Mouse (Mus musculus) kidney, adult 2 months (tissue): Measurements from ENCODE around the gene Foxo4. TPM values are rescaled to one million over a fixed set of nuclear protein-coding genes. Genes with fewer than 3 reads are reported as not detected.

Experiments
- DNase-seq: peaks from one replicate; pipeline ENCODE4 v3.0.0; 2021
- H3K27ac ChIP-seq: fragments of 200-500 bp; 2 replicates; pipeline ENCODE4 v1.5.1; 2012; ENCODE audit warnings: low read depth, low read length, control low read depth, inconsistent platforms; ENCODE audit not compliant: insufficient read depth
- H3K27me3 ChIP-seq: fragments of 200-500 bp; replicated peaks from 2 replicates; pipeline ENCODE4 v1.6.1; 2012; ENCODE audit warnings: mild to moderate bottlenecking, moderate library complexity, low read length, inconsistent platforms; ENCODE audit not compliant: control insufficient read depth, insufficient read depth
- H3K36me3 ChIP-seq: fragments of 200-500 bp; 2 replicates; pipeline ENCODE4 v1.6.1; 2012; ENCODE audit warnings: mild to moderate bottlenecking, moderate library complexity, low read length, inconsistent platforms; ENCODE audit not compliant: control insufficient read depth, insufficient read depth
- H3K4me1 ChIP-seq: fragments of 200-500 bp; 2 replicates; pipeline ENCODE4 v1.6.1; 2011; ENCODE audit warnings: low read length; ENCODE audit not compliant: control insufficient read depth, insufficient read depth
- H3K4me3 ChIP-seq: fragments of 200-500 bp; 2 replicates; pipeline ENCODE4 v1.5.1; 2011; ENCODE audit warnings: mild to moderate bottlenecking, low read depth, low read length, control low read depth; ENCODE audit not compliant: insufficient read depth
- CTCF ChIP-seq: fragments of 200-500 bp; conservative IDR thresholded peaks from 2 replicates; pipeline ENCODE4 v1.5.1; 2011; ENCODE audit warnings: low read depth, mild to moderate bottlenecking, control low read depth, low read length, moderate library complexity, mixed read lengths; ENCODE audit not compliant: insufficient read depth, insufficient read length
- POLR2A ChIP-seq: fragments of 200-500 bp; IDR thresholded peaks from one replicate; pipeline ENCODE4 v1.6.1; 2011; ENCODE audit warnings: low read depth, low read length, control low read depth
- WGBS: fragments of 180-500 bp; shearing (Covaris S2); methylation state at CpG from one replicate; pipeline ENCODE4 v1.1.7; 2018; 5-methylcytosine and 5-hydroxymethylcytosine counted together
- polyA plus RNA-seq: library from polyadenylated mRNA; depleted of rRNA; stranded (reverse); fragments of >200 nt; gene quantifications from 2 replicates; pipeline ENCODE4 v1.2.3, GENCODE M21; 2012; rRNA removed

Foxo4 gene
- polyA plus RNA-seq, 1 experiment: 37.1 TPM

DNA sequence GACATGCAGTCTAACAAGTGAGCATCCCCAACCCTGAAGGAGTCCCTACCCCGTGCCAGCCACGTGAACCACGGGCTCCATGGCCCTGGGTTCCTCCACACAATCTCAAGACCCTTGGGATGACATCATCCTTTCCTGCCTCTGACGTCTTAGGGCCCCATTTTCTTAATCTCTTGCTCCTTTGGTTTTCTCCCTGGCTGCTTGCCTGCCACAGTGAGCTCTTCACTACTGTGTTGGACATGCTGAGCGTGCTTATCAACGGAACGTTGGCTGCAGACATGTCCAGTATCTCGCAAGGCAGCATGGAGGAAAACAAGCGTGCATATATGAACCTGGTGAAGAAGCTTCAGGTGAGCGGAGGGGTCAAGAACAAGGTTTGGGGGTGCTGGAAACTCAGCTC lies 35.8 kb downstream of the Foxo4 start:
- Histone ChIP-seq H3K4me1 (no peaks in the 10 kb centered on the region), H3K27me3 (no peaks in the 10 kb centered on the region), H3K36me3 (no peaks in the 10 kb centered on the region; the same call in 1 of the 2 replicates), H3K27ac (no peak overlapping the region), H3K4me3 (no peak overlapping the region)
- no peak for TF ChIP-seq CTCF
- no peak for TF ChIP-seq POLR2A
- DNase-seq: no peak
- 96% methylated on average over 10 of the region's 10 CpGs for WGBS

DNA sequence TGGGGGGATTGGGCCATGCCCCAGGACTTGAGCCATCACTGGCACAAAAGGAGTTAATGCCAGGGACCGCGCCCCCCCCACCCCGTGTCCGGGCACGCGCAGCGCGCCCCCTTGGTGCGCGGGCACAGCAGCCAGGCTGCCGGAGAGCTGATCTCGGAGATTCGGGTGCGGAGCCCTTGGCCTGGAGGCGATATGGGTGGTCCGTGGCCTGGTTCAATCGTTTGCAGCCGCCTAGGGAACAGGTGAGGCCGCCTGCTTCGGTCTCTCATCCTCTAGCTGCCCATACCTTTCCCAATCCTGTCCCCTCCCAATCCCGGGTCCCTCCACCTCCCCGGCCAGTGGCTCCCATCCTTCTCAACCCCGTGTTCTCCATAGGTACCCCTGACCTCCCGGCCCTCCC lies 44.7 kb downstream of the Foxo4 start, which contains the start of gene Nlgn3:
Gene Nlgn3, plus strand, starts transcription at position 114 of the 400 bp plus-strand sequence.
- TF ChIP-seq CTCF (no peak), POLR2A (no peak)
- no peak for DNase-seq
- Histone ChIP-seq H3K36me3 (no peaks in the 10 kb centered on the region), H3K27me3 (no peaks in the 10 kb centered on the region), H3K4me1 (no peaks in the 10 kb centered on the region), H3K4me3 (no peak within 1 kb of the TSS), H3K27ac (no peak within 1 kb of the TSS)
- WGBS: 2% methylated on average over 8 of the region's 24 CpGs

DNA sequence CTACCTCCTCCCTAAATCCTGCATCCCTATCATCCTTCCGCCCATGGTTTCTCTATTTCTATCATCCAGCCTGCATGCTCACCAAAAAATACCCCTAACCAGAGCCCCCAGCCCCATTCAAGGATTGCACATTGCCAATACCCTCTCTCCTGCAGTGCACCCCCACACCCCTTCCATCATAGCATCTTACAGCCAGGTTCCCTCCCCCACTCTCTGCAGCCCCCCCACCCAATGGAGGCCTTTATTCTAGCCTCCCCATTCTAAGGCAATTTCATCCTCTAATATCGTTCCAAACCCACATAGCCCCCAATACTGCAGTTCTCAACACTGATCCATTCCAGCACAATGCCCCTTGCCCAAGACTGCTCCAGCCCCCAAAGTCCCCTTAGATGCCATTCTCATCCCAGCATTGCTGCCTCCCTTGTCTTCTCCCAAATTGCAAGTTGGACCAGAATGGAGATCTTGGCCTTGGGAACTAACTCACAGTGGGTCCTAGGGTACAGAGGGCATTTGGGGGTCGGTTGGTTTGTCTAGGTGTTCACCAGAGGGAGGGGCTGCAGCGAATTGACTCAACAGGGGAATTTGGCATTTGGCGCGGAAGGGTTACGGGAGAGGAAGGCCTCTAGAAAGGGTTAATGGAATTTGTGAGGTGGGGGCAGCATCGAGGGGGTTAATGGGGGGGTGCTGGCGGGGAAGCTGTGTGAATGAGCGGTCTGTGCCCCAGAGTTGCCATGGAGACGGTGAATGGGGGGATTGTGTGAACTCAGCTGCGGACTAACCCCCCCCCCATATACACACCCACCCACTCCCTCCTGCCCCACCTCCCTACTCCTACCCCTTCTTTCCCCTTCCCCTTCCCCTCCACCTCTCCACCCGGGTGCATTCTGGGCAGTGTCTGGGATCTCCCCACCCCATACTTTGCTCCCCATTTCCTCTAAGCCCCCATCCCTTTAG lies 45.4 kb downstream of the Foxo4 start:
- no peak for DNase-seq
- peak overlapping the region; percentile 23; the same call in 1 of the 2 replicates for H3K4me3 ChIP-seq
- 8% methylated on average over 13 of the region's 13 CpGs for WGBS
- no peaks in the 10 kb centered on the region for H3K4me1 ChIP-seq
- TF ChIP-seq POLR2A: no peak
- no peak for TF ChIP-seq CTCF
- no peaks in the 10 kb centered on the region for H3K36me3 ChIP-seq
- no peak overlapping the region for H3K27ac ChIP-seq
- no peaks in the 10 kb centered on the region for H3K27me3 ChIP-seq

DNA sequence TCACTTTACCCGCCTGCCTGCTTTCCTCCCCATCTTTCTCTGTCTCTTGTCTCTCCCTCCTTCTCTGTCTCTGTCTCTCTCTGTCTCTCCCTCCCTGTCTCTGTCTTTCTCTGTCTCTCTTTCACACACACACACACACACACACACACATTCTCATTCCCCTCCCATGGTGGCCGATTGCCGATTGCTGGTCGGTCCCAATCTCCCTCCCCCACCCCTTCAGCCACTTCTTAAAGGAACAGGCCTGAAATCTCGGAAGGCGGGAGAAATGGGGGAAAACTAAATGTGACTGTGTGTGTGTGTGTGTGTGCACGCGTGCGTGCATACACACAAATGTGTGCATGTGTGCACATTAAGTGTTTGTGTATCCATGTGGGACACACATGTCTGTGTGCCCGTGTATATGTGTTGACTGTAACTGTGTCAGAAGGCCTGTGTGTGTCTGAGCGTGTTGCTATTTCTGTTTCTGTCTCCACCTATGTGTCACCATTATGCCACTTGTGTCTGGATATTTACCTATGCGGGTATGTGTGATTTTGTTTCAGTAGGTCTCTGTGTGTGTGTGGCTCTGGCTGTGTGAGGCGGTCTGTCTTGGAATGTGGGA lies 46.2 kb downstream of the Foxo4 start:
- DNase-seq: no peak
- Histone ChIP-seq H3K27ac (no peak overlapping the region), H3K36me3 (no peaks in the 10 kb centered on the region), H3K27me3 (no peaks in the 10 kb centered on the region), H3K4me1 (no peaks in the 10 kb centered on the region), H3K4me3 (peak overlapping the region; percentile 23; the same call in 1 of the 2 replicates)
- TF ChIP-seq POLR2A: no peak
- TF ChIP-seq CTCF: no peak
- 33% methylated on average over 13 of the region's 13 CpGs for WGBS

DNA sequence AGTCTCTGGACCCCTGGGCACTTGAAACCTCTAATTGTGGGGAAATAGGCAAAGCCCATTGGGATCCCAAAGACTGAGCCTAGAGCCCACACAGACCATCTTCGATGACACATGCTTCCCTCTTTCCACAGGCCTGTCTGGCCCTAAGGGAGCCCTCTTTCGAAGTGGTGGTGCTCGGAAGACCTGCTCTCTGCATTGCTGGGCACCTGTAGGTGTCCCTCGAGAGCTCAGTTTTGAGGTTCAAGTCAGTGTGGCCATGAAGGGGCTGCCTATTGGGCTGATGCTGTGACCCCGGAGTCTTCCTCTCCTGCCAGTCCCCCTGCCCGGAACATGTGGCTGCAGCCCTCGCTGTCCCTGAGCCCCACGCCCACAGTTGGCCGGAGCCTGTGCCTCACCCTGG lies 47.3 kb downstream of the Foxo4 start:
- TF ChIP-seq POLR2A (no peak), CTCF (no peak)
- Histone ChIP-seq H3K36me3 (no peaks in the 10 kb centered on the region), H3K4me3 (no peak overlapping the region), H3K4me1 (no peaks in the 10 kb centered on the region), H3K27me3 (no peaks in the 10 kb centered on the region), H3K27ac (no peak overlapping the region)
- WGBS: 91% methylated on average over 9 of the region's 9 CpGs
- DNase-seq: no peak

DNA sequence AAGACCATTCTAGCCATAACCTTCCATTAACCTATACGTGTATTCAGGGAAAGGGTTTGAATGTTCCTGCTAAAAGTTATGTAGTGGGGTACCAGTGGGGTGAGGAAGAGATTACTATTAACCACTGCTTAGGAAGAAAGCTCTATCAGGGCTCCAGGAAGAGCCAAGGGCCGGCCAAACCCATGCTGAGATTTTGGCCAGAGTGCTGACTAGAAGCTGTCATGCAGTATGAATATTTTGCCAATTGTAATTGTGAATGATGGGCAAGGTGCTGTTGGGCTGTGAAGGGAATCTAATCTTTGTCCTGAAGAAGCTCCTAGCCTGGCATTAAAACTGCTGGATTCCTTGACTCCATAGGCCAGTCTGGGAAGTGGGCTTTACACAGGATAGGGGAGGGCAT lies 50.3 kb downstream of the Foxo4 start:
- Histone ChIP-seq H3K4me3 (no peak overlapping the region), H3K27me3 (no peaks in the 10 kb centered on the region), H3K36me3 (no peaks in the 10 kb centered on the region), H3K4me1 (no peaks in the 10 kb centered on the region), H3K27ac (no peak overlapping the region)
- TF ChIP-seq CTCF: no peak
- TF ChIP-seq POLR2A: no peak
- 88% methylated on average over 2 of the region's 2 CpGs for WGBS
- no peak for DNase-seq

DNA sequence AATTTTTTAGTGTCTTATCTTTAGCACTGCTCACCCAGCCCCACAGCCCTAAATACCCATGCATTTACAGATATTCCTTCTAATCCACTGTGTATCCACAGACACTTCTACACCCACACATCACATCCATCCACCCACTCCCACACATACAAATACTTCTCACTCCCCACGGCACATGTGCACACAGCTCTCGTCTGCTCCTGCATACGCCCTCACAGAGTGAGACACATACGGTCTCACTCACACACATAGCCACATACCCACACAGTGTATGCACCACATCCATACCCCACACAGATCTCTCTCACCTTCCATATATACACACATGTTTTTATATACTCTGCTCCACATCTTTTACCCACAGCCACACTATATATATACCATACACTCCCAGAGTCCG lies 55.0 kb downstream of the Foxo4 start:
- H3K4me1 ChIP-seq: no peaks in the 10 kb centered on the region
- H3K4me3 ChIP-seq: no peak overlapping the region
- WGBS: 95% methylated on average over 5 of the region's 5 CpGs
- H3K27me3 ChIP-seq: no peaks in the 10 kb centered on the region
- H3K27ac ChIP-seq: no peak overlapping the region
- no peaks in the 10 kb centered on the region for H3K36me3 ChIP-seq
- no peak for TF ChIP-seq POLR2A
- no peak for TF ChIP-seq CTCF
- no peak for DNase-seq

Other genes with a start within 250 kb of the Foxo4 start
- not detected in 2 replicates for gene Tex11, start 194.9 kb upstream of the Foxo4 start, polyA plus RNA-seq
- 0.91 and 1.0 TPM in 2 replicates for gene Slc7a3, start 168.5 kb upstream of the Foxo4 start, polyA plus RNA-seq
- 22.5 and 30.3 TPM in 2 replicates for gene Snx12, start 32.0 kb upstream of the Foxo4 start, polyA plus RNA-seq
- not detected in 2 replicates for gene Gm614, start 9.5 kb downstream of the Foxo4 start, polyA plus RNA-seq
- 7.2 and 21.4 TPM in 2 replicates for gene Il2rg, start 13.7 kb downstream of the Foxo4 start, polyA plus RNA-seq
- gene Gm20489, start 14.5 kb downstream of the Foxo4 start, polyA plus RNA-seq: not detected in 2 replicates
- gene Med12, start 19.5 kb downstream of the Foxo4 start, polyA plus RNA-seq: 77.2 and 82.6 TPM in 2 replicates
- 0.18 and 0.31 TPM in 2 replicates for gene Nlgn3, start 44.6 kb downstream of the Foxo4 start, polyA plus RNA-seq
- 122 and 132 TPM in 2 replicates for gene Gjb1, start 121.8 kb downstream of the Foxo4 start, polyA plus RNA-seq
- gene Zmym3, start 166.3 kb downstream of the Foxo4 start, polyA plus RNA-seq: 22.0 and 23.3 TPM in 2 replicates
- gene Nono, start 174.8 kb downstream of the Foxo4 start, polyA plus RNA-seq: 70.6 and 90.6 TPM in 2 replicates
- 0.07 and 2.9 TPM in 2 replicates for gene Itgb1bp2, start 194.6 kb downstream of the Foxo4 start, polyA plus RNA-seq